Mouse (Mus musculus): ENCODE measurements around the gene Cenpp. TPM values are rescaled to one million over a fixed set of nuclear protein-coding genes. Genes with fewer than 3 reads are reported as not detected.

The Cenpp gene
- polyA plus RNA-seq, 1 experiment from 2014 or later = 7.0 TPM

GRCm38 (mm10) chr13:49492376-49493368, 159.9 kb downstream of the Cenpp start, which contains the start of gene Tes3-ps:
Tes3-ps (plus strand) TSS chr13:49493318.
- no peaks in the 10 kb centered on the region for H3K36me3 ChIP-seq
- WGBS = 79% methylated on average over 6 of the region's 6 CpGs
- no peak for ATAC-seq (ENCODE audit: low FRiP score)
- H3K4me1 ChIP-seq (replicated peaks) = no peaks in the 10 kb centered on the region
- H3K9ac ChIP-seq = no peak within 1 kb of the TSS
- H3K4me2 ChIP-seq = no peak within 1 kb of the TSS
- no peak within 1 kb of the TSS for H3K4me3 ChIP-seq
- H3K9me3 ChIP-seq = no peaks in the 10 kb centered on the region
- no peaks in the 10 kb centered on the region for H3K27me3 ChIP-seq
- no peak within 1 kb of the TSS for H3K27ac ChIP-seq

GRCm38 (mm10) chr13:49485388-49485787, 167.2 kb downstream of the Cenpp start:
- 84% methylated on average over 5 of the region's 5 CpGs for WGBS
- Histone ChIP-seq H3K27me3 (no peaks in the 10 kb centered on the region), H3K27ac (no peak overlapping the region), H3K9me3 (no peaks in the 10 kb centered on the region), H3K4me1 (replicated peaks) (peaks cover 7% of the 10 kb centered on the region; the same call in 1 of the 2 replicates), H3K36me3 (no peaks in the 10 kb centered on the region), H3K4me2 (no peak overlapping the region), H3K9ac (no peak overlapping the region), H3K4me3 (no peak overlapping the region)
- ATAC-seq (ENCODE audit: low FRiP score) = no peak

- WGBS = 63% methylated on average over 5 of the region's 5 CpGs
- H3K9me3 ChIP-seq = no peaks in the 10 kb centered on the region
- peaks cover 7% of the 10 kb centered on the region; the same call in 1 of the 2 replicates for H3K4me1 ChIP-seq (replicated peaks)
- H3K9ac ChIP-seq = no peak overlapping the region
- no peak overlapping the region for H3K27ac ChIP-seq
- H3K36me3 ChIP-seq = no peaks in the 10 kb centered on the region
- H3K27me3 ChIP-seq = no peaks in the 10 kb centered on the region
- H3K4me2 ChIP-seq = no peak overlapping the region
- H3K4me3 ChIP-seq = no peak overlapping the region
- ATAC-seq (ENCODE audit: low FRiP score) = no peak; the same call in 1 of the 2 replicates
Measured at GRCm38 (mm10) chr13:49480551-49480950, 172.0 kb downstream of the Cenpp start.

DNA sequence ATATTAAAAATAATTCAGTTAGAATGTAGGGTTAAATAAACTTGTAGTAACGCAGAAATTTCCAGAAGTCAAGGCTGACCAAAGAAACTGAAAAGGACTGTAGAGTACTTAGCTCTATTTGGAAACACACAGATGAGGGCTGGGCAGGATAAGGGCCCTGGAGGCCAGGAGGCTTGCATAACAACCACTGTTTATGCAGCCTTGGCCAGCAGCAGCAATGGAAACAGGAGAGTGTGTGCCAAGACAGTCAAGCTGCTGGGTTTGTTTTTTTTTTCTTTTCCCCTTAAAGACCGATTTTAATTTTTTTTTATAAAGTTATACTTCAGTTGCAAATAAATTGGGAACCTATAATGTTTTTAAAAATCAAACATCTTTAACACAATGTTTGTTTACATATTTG, 172.5 kb downstream of the Cenpp start:
- H3K27me3 ChIP-seq = no peaks in the 10 kb centered on the region

DNA sequence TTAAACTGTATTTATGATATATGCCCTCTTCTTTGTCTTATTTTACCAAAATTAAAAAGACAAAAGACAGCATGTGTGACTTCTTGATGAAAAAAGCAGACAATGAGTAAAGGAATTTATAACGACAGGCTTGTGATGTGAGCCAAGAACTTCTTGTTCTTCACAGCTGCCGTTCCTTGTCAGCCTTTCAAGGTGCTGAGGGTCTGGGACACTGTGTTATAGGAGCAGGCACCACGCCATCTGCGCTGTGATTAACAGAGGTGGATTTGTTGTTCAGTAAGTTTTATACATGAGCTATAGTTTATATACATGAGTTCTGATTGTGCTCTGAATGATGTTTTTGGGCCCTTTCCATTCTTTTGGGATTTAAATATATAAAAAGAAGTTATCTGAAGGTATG, 173.2 kb downstream of the Cenpp start:
- Histone ChIP-seq H3K36me3 (no peaks in the 10 kb centered on the region), H3K4me3 (no peak overlapping the region), H3K9ac (no peak overlapping the region), H3K27me3 (no peaks in the 10 kb centered on the region), H3K4me2 (no peak overlapping the region), H3K27ac (no peak overlapping the region), H3K9me3 (no peaks in the 10 kb centered on the region), H3K4me1 (replicated peaks) (peaks cover 7% of the 10 kb centered on the region; the same call in 1 of the 2 replicates)
- WGBS = 82% methylated on average over 4 of the region's 4 CpGs
- no peak for ATAC-seq (ENCODE audit: low FRiP score)

More for the DNA sequence above, 172.5 kb downstream of the Cenpp start:
- Histone ChIP-seq H3K4me2 (no peak overlapping the region), H3K9ac (no peak overlapping the region), H3K4me3 (no peak overlapping the region), H3K36me3 (no peaks in the 10 kb centered on the region), H3K9me3 (no peaks in the 10 kb centered on the region), H3K27ac (no peak overlapping the region), H3K4me1 (replicated peaks) (peaks cover 7% of the 10 kb centered on the region; the same call in 1 of the 2 replicates)
- no peak for ATAC-seq (ENCODE audit: low FRiP score)
- WGBS = 77% methylated on average over 2 of the region's 2 CpGs

DNA sequence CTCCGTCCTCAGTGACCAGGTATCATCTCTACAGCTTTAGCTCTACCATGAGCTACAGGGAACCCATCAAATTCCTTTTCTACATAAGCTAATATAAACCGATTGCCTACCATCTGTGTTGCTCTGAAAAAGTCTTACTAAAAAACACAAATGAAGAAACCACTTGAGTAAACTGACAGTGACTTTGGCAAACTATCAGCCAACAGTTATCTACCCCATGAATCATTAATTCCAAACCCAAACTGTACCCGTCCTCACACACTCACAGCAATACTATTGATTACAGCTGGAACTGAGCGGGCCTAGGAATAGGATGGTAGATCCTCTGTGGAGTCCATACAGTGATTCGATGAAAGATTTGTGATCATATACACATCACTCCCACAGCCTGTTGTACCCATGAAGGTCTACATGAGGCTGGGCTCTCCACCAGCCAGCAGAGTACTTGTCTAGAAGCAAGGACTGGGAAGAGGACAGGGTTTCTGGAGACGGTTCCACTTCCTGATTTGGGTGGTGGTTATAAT, 173.7 kb downstream of the Cenpp start:
- ATAC-seq (ENCODE audit: low FRiP score) = no peak
- H3K9ac ChIP-seq = no peak overlapping the region
- H3K4me3 ChIP-seq = no peak overlapping the region
- H3K4me2 ChIP-seq = no peak overlapping the region
- no peaks in the 10 kb centered on the region for H3K36me3 ChIP-seq
- peaks cover 7% of the 10 kb centered on the region; the same call in 1 of the 2 replicates for H3K4me1 ChIP-seq (replicated peaks)
- H3K9me3 ChIP-seq = no peaks in the 10 kb centered on the region
- no peak overlapping the region for H3K27ac ChIP-seq
- H3K27me3 ChIP-seq = no peaks in the 10 kb centered on the region
- WGBS = 93% methylated on average over 6 of the region's 6 CpGs

- ATAC-seq (ENCODE audit: low FRiP score) = no peak
- Histone ChIP-seq H3K4me3 (no peak overlapping the region), H3K27ac (no peak overlapping the region), H3K4me1 (replicated peaks) (peaks cover 7% of the 10 kb centered on the region; the same call in 1 of the 2 replicates), H3K27me3 (no peaks in the 10 kb centered on the region), H3K9ac (no peak overlapping the region), H3K36me3 (no peaks in the 10 kb centered on the region), H3K9me3 (no peaks in the 10 kb centered on the region), H3K4me2 (no peak overlapping the region)
- WGBS = 85% methylated on average over 3 of the region's 3 CpGs
Measured at GRCm38 (mm10) chr13:49477887-49478286, 174.7 kb downstream of the Cenpp start.

GRCm38 (mm10) chr13:49472676-49473005, 179.9 kb downstream of the Cenpp start:
- no peak overlapping the region for H3K4me3 ChIP-seq
- no peak overlapping the region for H3K9ac ChIP-seq
- no peaks in the 10 kb centered on the region for H3K36me3 ChIP-seq
- H3K27me3 ChIP-seq = no peaks in the 10 kb centered on the region
- no peaks in the 10 kb centered on the region for H3K4me1 ChIP-seq (replicated peaks)
- WGBS = 96% methylated on average over 6 of the region's 6 CpGs
- H3K4me2 ChIP-seq = no peak overlapping the region
- no peaks in the 10 kb centered on the region for H3K9me3 ChIP-seq
- H3K27ac ChIP-seq = no peak overlapping the region
- ATAC-seq (ENCODE audit: low FRiP score) = no peak

DNA sequence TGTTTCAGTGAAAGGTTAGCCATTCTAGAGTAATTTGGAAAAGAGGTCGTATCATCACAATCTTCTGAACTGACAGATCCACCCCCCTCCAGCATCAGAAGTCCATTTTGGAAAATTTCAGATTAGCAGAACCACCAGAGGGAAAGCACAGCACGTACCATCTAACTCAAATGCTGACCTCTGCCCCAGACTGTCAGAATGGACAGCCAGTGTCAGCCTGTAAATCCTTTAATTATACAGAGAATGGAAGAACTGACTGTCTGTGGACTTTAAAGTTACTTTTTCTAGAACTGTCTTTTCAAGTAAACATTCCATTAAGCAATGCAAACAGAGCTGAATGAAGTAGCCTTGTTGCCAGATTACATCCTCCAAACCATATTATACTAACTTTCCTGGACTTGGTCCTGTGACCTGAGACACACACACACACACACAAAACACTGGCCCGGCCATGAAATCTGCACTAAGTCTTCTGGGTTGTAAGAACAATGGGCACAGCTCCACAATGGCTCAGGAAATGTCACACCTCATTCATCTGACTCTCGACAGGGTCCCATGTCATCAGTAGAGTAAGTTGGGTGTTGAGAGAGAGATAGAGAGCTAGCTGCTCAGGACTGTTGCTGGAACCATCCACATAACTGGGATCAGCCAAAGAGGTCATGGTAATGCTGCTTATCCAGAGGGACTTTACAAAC, 180.5 kb downstream of the Cenpp start:
- no peaks in the 10 kb centered on the region for H3K36me3 ChIP-seq
- no peak overlapping the region for H3K27ac ChIP-seq
- no peak overlapping the region for H3K4me2 ChIP-seq
- H3K27me3 ChIP-seq = no peaks in the 10 kb centered on the region
- no peak for ATAC-seq (ENCODE audit: low FRiP score)
- WGBS = 64% methylated on average over 4 of the region's 4 CpGs
- no peaks in the 10 kb centered on the region for H3K9me3 ChIP-seq
- H3K4me1 ChIP-seq (replicated peaks) = no peaks in the 10 kb centered on the region; the same call in 1 of the 2 replicates
- H3K4me3 ChIP-seq = no peak overlapping the region
- H3K9ac ChIP-seq = no peak overlapping the region

- Histone ChIP-seq H3K4me1 (replicated peaks) (no peaks in the 10 kb centered on the region; the same call in 1 of the 2 replicates), H3K4me3 (no peak overlapping the region), H3K9me3 (no peaks in the 10 kb centered on the region), H3K9ac (no peak overlapping the region), H3K27ac (no peak overlapping the region), H3K27me3 (no peaks in the 10 kb centered on the region), H3K4me2 (no peak overlapping the region), H3K36me3 (peaks cover under 1% of the 10 kb centered on the region; the same call in 1 of the 2 replicates)
- no peak for ATAC-seq (ENCODE audit: low FRiP score)
- 82% methylated on average over 4 of the region's 4 CpGs for WGBS
Measured at GRCm38 (mm10) chr13:49470806-49471205, 181.8 kb downstream of the Cenpp start.

GRCm38 (mm10) chr13:49470319-49470718, 182.3 kb downstream of the Cenpp start:
- no peak for ATAC-seq (ENCODE audit: low FRiP score)
- no peaks in the 10 kb centered on the region for H3K9me3 ChIP-seq
- 91% methylated on average over 4 of the region's 4 CpGs for WGBS
- H3K4me2 ChIP-seq = no peak overlapping the region
- H3K9ac ChIP-seq = no peak overlapping the region
- H3K4me1 ChIP-seq (replicated peaks) = no peaks in the 10 kb centered on the region; the same call in 1 of the 2 replicates
- no peak overlapping the region for H3K27ac ChIP-seq
- no peaks in the 10 kb centered on the region for H3K27me3 ChIP-seq
- peaks cover 6% of the 10 kb centered on the region; the same call in 1 of the 2 replicates for H3K36me3 ChIP-seq
- H3K4me3 ChIP-seq = no peak overlapping the region

- no peak overlapping the region for H3K27ac ChIP-seq
- H3K9ac ChIP-seq = no peak overlapping the region
- WGBS = 94% methylated on average over 5 of the region's 5 CpGs
- no peak overlapping the region for H3K4me2 ChIP-seq
- H3K9me3 ChIP-seq = no peaks in the 10 kb centered on the region
- no peak for ATAC-seq (ENCODE audit: low FRiP score)
- no peaks in the 10 kb centered on the region for H3K27me3 ChIP-seq
- peaks cover 19% of the 10 kb centered on the region for H3K36me3 ChIP-seq
- H3K4me1 ChIP-seq (replicated peaks) = no peaks in the 10 kb centered on the region; the same call in 1 of the 2 replicates
- H3K4me3 ChIP-seq = no peak overlapping the region
Measured at GRCm38 (mm10) chr13:49469002-49469401, 183.6 kb downstream of the Cenpp start.

Measured in hindbrain, embryonic 13.5 days (tissue).